Mouse (Mus musculus) lung, embryonic 15.5 days (tissue): ENCODE measurements around the gene Lonrf2. TPM values are rescaled to one million over a fixed set of nuclear protein-coding genes. Genes with fewer than 3 reads are reported as not detected.

Experiments
- ATAC-seq: fragments of 200-750 bp; cut with Nextera tagmentation; 2 replicates; pipeline ENCODE4 v1.8.0; 2017; ENCODE audit warnings: moderate number of reproducible peaks, borderline replicate concordance; ENCODE audit not compliant: low FRiP score, low TSS enrichment; ENCODE audit errors: extremely low read depth
- H3K27ac ChIP-seq: fragments of 300-500 bp; sonication (generic); 2 replicates; pipeline ENCODE4 v1.5.1; 2015; ENCODE audit warnings: moderate library complexity, mild to moderate bottlenecking, inconsistent platforms
- H3K27me3 ChIP-seq: fragments of 300-500 bp; sonication (generic); 2 replicates; pipeline ENCODE4 v1.6.1; 2015; ENCODE audit warnings: inconsistent platforms
- H3K36me3 ChIP-seq: fragments of 300-500 bp; sonication (generic); 2 replicates; pipeline ENCODE4 v1.6.1; 2015; ENCODE audit warnings: inconsistent platforms
- H3K4me1 ChIP-seq: fragments of 300-500 bp; sonication (generic); 2 replicates; pipeline ENCODE4 v1.6.1; 2015; ENCODE audit warnings: inconsistent platforms
- H3K4me2 ChIP-seq: fragments of 300-500 bp; sonication (generic); 2 replicates; pipeline ENCODE4 v1.6.1; 2015; ENCODE audit warnings: inconsistent platforms, mild to moderate bottlenecking, moderate library complexity
- H3K4me3 ChIP-seq: fragments of 300-500 bp; sonication (generic); 2 replicates; pipeline ENCODE4 v1.5.1; 2015; ENCODE audit warnings: mild to moderate bottlenecking, inconsistent platforms
- H3K9ac ChIP-seq: fragments of 300-500 bp; sonication (generic); 2 replicates; pipeline ENCODE4 v1.6.1; 2015; ENCODE audit warnings: inconsistent platforms
- H3K9me3 ChIP-seq: fragments of 300-500 bp; sonication (generic); 2 replicates; pipeline ENCODE4 v1.6.1; 2016; ENCODE audit warnings: inconsistent platforms
- WGBS: fragments of 180-500 bp; shearing (Covaris S2); methylation state at CpG from one replicate; pipeline ENCODE4 v1.1.7; 2015; 5-methylcytosine and 5-hydroxymethylcytosine counted together
- polyA plus RNA-seq: library from polyadenylated mRNA; unstranded; fragments of >200 nt; fragmentation: Nextera tagmentation; extraction: Ambion mirVana; gene quantifications from 2 replicates; pipeline ENCODE4 v1.2.1, GENCODE M21; 2015

Gene Lonrf2
- polyA plus RNA-seq, 1 experiment from 2014 or later = 0.72 TPM

DNA sequence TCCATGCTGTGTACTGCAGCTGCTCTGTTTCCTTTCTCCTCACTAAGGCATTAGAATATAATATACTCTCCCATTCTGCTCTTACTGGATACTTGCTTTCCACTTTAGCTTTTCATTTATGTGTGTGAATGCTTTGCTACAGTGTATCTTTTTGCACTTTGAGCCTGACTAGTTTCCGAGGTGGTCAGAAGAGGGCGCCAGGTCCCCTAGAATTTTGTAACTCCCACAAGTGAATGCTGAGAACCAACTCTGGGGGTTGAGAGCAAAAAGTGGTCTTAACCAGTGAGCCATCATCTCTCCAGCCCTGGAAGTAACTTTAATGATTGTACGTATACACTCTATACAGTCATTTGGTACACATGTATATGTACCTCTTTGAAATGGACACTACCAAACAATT is 1.6 kb downstream of the Lonrf2 start:
- Histone ChIP-seq H3K4me1 (peaks cover 6% of the 10 kb centered on the region; the same call in 1 of the 2 replicates), H3K9me3 (no peaks in the 10 kb centered on the region), H3K9ac (no peak overlapping the region), H3K4me2 (peak overlapping the region; percentile 99), H3K27ac (no peak overlapping the region), H3K27me3 (peaks cover 35% of the 10 kb centered on the region), H3K36me3 (no peaks in the 10 kb centered on the region), H3K4me3 (no peak overlapping the region)
- 38% methylated on average over 3 of the region's 3 CpGs for WGBS
- ATAC-seq = no peak

DNA sequence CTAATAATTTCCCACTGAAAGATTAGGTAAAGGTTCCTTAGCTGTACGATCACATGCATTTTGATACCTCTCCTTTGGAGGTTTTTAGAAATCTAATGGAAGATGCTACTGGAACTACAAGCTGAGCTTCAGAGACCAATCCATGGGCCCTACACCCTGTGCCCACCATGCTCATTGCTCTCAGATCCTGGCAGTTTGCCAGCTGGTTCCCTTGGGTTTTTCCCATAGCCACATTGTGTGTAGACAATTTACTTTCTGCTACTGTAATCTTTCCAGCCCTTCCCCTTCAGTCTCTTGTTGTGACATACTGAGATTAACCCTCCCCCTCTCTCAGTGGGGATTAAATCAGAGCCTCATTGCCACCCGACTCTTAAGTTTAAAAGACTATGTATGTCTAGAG is 11.6 kb downstream of the Lonrf2 start:
- no peaks in the 10 kb centered on the region for H3K4me1 ChIP-seq
- no peaks in the 10 kb centered on the region for H3K9me3 ChIP-seq
- H3K27me3 ChIP-seq = no peaks in the 10 kb centered on the region
- H3K9ac ChIP-seq = no peak overlapping the region
- no peak for ATAC-seq
- H3K4me2 ChIP-seq = no peak overlapping the region
- no peak overlapping the region for H3K4me3 ChIP-seq
- no peaks in the 10 kb centered on the region for H3K36me3 ChIP-seq
- 67% methylated on average over 2 of the region's 2 CpGs for WGBS
- H3K27ac ChIP-seq = no peak overlapping the region

DNA sequence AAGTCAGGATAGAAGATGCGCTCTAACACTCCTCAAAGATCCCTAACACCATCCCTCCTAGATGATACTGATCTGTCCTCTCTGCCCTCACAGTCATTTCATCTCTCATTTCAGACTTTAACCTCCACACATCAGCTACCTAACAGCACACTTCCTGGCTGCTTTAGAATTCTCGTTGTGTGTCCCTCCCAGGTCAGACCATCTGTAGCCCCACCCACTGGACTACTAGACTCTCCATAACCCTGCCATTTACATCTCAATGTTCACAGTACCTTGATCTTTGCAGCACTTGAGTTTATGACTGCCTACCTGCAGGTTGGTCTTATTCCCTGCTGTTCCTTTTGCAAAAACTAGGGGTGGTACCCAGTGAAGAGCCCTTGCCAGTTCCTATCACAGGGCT is 12.7 kb downstream of the Lonrf2 start:
- H3K9me3 ChIP-seq = no peaks in the 10 kb centered on the region
- H3K9ac ChIP-seq = no peak overlapping the region
- H3K4me3 ChIP-seq = no peak overlapping the region
- 63% methylated on average over 2 of the region's 2 CpGs for WGBS
- H3K36me3 ChIP-seq = no peaks in the 10 kb centered on the region
- H3K27me3 ChIP-seq = no peaks in the 10 kb centered on the region
- no peak overlapping the region for H3K4me2 ChIP-seq
- H3K27ac ChIP-seq = no peak overlapping the region
- no peak for ATAC-seq
- H3K4me1 ChIP-seq = no peaks in the 10 kb centered on the region

DNA sequence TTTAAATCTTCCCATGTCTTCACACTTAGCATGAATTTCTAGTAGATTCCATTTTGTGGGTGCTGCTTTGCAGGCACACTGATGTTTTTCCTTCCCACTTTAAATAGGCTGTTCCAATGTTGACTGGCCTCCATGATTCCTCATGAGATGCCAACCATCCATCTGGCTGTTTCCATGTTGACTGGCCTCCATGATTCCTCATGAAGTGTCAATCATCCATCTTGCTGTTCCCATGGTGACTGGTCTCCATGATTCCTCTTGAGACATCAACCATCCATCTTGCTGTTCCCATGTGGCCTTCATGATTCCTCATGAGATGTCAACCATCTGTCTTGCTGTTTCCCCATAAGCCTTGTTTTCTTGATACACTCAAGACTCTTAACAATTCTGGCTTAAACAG is 16.8 kb downstream of the Lonrf2 start:
- Histone ChIP-seq H3K4me2 (no peak overlapping the region), H3K4me3 (no peak overlapping the region), H3K27me3 (no peaks in the 10 kb centered on the region), H3K27ac (no peak overlapping the region), H3K36me3 (no peaks in the 10 kb centered on the region), H3K9ac (no peak overlapping the region), H3K9me3 (no peaks in the 10 kb centered on the region), H3K4me1 (no peaks in the 10 kb centered on the region)
- ATAC-seq = no peak

DNA sequence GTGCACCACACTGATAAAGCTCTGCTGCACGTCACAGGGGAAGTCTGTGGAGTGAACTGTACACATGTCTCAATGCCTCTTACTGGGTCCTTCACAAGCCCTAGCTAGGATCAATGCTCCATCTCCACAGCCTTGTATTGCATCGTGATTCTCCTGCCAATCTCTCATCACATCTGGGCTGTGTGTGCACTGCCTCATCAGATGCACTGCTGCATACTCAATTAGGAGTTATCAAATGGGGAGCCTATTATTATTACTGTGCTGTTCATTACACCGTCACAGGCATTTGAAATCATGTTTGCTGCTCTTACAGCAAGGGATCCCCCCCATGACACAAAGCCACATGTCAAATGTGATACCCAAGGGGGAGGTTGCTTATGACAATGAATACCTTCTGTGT is 18.8 kb downstream of the Lonrf2 start:
- no peaks in the 10 kb centered on the region for H3K4me1 ChIP-seq
- no peak overlapping the region for H3K27ac ChIP-seq
- no peak for ATAC-seq
- no peak overlapping the region for H3K4me2 ChIP-seq
- no peak overlapping the region for H3K4me3 ChIP-seq
- WGBS = 70% methylated on average over 3 of the region's 3 CpGs
- no peak overlapping the region for H3K9ac ChIP-seq
- H3K27me3 ChIP-seq = no peaks in the 10 kb centered on the region
- H3K9me3 ChIP-seq = no peaks in the 10 kb centered on the region
- no peaks in the 10 kb centered on the region for H3K36me3 ChIP-seq

DNA sequence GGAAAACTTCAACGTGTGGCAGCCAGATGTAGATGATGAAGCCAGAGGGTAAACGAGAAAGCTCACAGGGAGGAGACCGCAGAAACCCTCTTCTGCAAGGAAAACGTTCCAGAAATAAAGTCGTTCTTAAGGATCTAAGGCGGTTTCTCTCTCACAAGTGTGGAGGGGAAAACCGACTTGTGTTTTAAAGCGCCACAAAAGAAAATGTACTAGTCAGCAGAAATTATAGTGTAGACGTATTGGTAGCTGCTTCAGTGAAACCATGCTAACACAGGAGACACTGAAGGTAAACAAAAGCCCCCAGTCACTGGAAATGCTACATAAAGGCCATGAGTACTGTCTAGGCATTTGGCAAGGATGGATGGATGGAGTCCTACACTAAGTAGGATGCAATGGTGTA is 19.2 kb downstream of the Lonrf2 start:
- Histone ChIP-seq H3K9me3 (no peaks in the 10 kb centered on the region), H3K27me3 (no peaks in the 10 kb centered on the region), H3K27ac (no peak overlapping the region), H3K4me2 (no peak overlapping the region), H3K4me1 (no peaks in the 10 kb centered on the region), H3K4me3 (no peak overlapping the region), H3K9ac (no peak overlapping the region), H3K36me3 (no peaks in the 10 kb centered on the region)
- no peak for ATAC-seq
- WGBS = 71% methylated on average over 9 of the region's 9 CpGs

DNA sequence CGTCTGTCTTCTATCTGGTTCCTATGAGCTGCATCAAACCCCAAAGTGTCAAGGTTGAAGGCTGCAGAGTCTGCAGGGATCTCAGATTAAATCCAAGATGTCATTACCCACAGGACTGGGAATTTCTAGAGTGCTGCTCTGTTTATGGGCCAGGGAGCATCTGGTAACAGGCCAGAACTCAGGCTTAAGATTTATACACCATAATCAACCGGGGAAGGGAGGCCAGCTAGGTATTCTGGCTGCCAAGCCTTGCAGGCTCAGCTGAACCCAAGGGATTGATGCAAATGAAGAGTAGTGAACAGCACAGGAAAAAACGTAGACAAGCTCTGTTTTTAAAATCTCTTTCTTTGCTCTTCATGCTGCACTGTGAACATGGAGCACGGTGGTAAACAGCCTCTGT is 20.2 kb downstream of the Lonrf2 start:
- Histone ChIP-seq H3K4me1 (no peaks in the 10 kb centered on the region), H3K9me3 (no peaks in the 10 kb centered on the region), H3K4me2 (no peak overlapping the region), H3K27me3 (no peaks in the 10 kb centered on the region), H3K9ac (no peak overlapping the region), H3K4me3 (no peak overlapping the region), H3K36me3 (no peaks in the 10 kb centered on the region), H3K27ac (no peak overlapping the region)
- ATAC-seq = no peak
- WGBS = 49% methylated on average over 4 of the region's 4 CpGs

DNA sequence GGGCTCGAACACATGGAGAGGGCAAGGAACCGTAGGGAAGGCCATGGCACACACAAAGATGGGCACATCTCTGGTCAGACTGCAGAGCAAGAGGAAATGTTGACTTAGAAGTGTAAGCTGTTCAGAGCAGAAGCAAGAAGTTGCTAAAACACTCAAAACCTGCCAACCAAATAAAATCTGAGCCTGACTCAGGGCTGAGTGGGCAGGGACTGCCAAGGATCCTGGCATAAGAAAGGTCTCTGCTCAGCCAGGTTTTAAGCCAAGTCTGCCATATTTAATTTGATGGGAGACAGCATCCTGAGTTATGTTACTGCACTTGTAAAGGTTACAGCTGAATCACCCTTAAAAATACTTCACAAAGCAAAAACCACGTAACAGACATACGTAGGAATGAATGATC is 29.4 kb downstream of the Lonrf2 start:
- 90% methylated on average over 4 of the region's 4 CpGs for WGBS
- Histone ChIP-seq H3K4me3 (no peak overlapping the region), H3K27ac (no peak overlapping the region)

DNA sequence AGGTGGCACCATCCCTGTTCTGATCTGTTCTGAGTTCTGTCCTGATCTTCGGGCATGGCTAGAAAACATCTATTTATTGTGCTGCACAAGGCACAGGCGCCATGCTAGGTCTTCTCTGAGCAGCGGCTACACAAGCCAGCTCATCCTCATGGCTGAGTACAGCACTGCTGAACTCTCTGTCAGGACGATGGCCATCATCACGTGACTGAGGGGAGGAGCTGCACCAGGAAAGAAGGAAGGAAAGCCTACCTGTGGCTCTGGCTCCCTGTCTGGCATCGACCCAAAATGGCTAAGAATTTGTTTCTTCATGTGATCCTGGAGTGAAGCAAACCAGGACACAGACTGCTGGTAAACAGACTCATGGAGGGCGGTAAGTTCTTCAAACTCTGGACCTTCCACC is 36.1 kb downstream of the Lonrf2 start:
- Histone ChIP-seq H3K4me2 (no peak overlapping the region), H3K27me3 (no peaks in the 10 kb centered on the region), H3K9ac (no peak overlapping the region), H3K27ac (no peak overlapping the region), H3K4me1 (0 out of 2 replicates have a peak, but pooled peaks cover 2% of the 10 kb centered on the region), H3K9me3 (no peaks in the 10 kb centered on the region), H3K4me3 (no peak overlapping the region), H3K36me3 (no peaks in the 10 kb centered on the region)
- 74% methylated on average over 7 of the region's 7 CpGs for WGBS
- ATAC-seq = no peak

More for the DNA sequence above, 29.4 kb downstream of the Lonrf2 start:
- no peak overlapping the region for H3K9ac ChIP-seq
- no peaks in the 10 kb centered on the region for H3K4me1 ChIP-seq
- no peak overlapping the region for H3K4me2 ChIP-seq
- no peak for ATAC-seq
- no peaks in the 10 kb centered on the region for H3K9me3 ChIP-seq
- no peaks in the 10 kb centered on the region for H3K36me3 ChIP-seq
- H3K27me3 ChIP-seq = no peaks in the 10 kb centered on the region

DNA sequence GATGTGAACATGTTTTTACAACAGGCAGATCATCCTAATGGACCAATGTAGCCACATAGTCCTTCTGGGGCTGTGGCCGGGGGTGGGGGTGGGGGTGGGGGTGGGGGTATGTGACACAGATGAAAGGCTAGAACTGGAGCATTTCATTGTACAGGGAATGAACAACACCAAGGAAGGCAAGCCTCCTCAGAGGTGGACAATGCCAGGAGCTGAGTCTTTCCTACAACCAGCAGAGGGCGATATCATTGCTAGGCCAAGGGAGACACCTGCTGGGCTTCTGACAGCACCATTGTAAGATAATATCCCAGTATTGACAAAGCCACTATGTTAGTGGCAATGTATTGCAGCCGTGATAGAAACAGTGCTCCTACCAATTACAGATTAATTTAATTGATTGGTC is 37.2 kb downstream of the Lonrf2 start:
- 36% methylated on average over 3 of the region's 3 CpGs for WGBS
- ATAC-seq = no peak
- Histone ChIP-seq H3K9ac (no peak overlapping the region), H3K9me3 (no peaks in the 10 kb centered on the region), H3K4me2 (no peak overlapping the region), H3K36me3 (no peaks in the 10 kb centered on the region), H3K4me3 (no peak overlapping the region), H3K27me3 (no peaks in the 10 kb centered on the region), H3K27ac (no peak overlapping the region), H3K4me1 (0 out of 2 replicates have a peak, but pooled peaks cover 2% of the 10 kb centered on the region)

DNA sequence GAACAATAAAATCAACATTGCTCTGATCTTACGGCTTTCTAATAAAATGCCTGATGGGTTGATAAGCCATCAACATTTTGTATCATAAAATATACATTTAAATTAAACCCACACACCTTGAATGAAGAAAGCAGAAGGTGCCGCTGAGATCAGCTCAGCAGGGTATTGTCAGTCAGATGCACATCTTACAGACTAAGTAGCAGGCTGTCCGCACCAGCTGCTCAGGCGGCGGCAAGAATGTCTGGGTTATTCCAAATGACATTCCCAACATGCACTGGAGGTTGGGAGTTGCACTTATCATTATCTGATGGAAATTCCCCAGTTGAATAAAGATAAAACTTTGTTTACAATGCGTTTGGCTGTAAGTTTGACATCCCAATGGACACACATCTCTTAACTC is 39.6 kb downstream of the Lonrf2 start:
- ATAC-seq = no peak
- Histone ChIP-seq H3K4me1 (0 out of 2 replicates have a peak, but pooled peaks cover 2% of the 10 kb centered on the region), H3K9ac (no peak overlapping the region), H3K4me2 (no peak overlapping the region), H3K36me3 (no peaks in the 10 kb centered on the region), H3K27ac (no peak overlapping the region), H3K9me3 (no peaks in the 10 kb centered on the region), H3K27me3 (no peaks in the 10 kb centered on the region), H3K4me3 (no peak overlapping the region)
- WGBS = 56% methylated on average over 6 of the region's 6 CpGs

DNA sequence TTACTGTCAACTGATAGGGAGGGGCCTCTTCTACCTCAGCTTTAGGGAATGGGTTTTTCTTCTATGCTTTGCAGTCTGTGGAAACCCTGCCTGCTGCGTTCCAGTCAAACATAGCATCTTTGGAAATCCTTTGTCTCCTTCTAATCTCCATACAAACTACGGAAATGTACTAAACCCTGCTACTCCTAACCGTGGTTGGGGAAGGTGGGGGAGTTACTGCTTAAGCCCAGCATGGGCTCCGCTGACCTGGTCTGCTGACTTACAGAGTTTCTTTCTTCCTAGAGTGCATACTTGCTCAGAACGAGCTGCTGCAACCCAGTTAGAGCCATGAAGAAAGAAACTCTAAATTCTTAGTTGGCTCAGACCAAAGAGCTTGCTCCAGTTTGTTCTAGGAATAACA is 41.0 kb downstream of the Lonrf2 start:
- 0 out of 2 replicates have a peak, but pooled peaks cover 2% of the 10 kb centered on the region for H3K4me1 ChIP-seq
- 68% methylated on average over 5 of the region's 5 CpGs for WGBS
- H3K4me2 ChIP-seq = no peak overlapping the region
- no peak overlapping the region for H3K4me3 ChIP-seq
- ATAC-seq = no peak
- no peak overlapping the region for H3K27ac ChIP-seq
- no peaks in the 10 kb centered on the region for H3K36me3 ChIP-seq
- H3K9ac ChIP-seq = no peak overlapping the region
- H3K27me3 ChIP-seq = no peaks in the 10 kb centered on the region
- H3K9me3 ChIP-seq = no peaks in the 10 kb centered on the region

DNA sequence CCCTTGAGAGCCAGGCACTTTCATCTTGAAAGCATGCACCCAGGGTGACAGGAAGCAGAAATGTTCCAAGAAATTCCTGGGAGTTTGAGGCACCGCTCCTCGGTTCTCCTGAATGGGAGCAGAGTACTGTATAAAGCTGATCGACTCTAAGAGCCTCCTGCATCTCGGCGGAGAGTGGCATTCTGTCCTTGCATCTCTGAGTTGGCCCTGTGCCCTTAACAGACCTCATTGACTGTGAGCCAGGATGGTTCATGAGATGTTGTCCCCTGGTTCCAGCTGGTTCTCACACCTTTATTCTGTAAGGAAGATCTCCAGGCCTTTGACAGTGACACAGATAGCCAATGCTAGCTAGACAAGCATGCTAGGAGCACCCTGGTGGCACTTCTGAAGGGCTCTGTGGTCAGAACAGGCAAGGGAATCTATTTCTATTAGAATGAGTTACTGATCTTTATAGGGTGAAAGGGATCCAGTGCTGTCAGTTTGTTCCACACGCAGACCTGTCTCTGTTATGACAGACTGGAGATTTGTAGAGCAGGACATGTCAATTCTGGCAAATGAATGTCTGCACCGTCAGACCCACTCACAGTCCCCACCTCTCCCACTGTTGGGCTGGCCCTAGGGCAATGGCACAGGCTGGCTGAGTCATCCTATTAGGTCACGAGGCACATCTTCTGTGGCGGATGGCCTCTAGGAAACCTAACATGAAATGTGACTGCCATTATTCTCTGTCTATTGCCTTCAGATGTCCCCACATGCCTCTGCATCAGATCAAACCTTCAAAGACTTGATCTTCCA is 45.3 kb downstream of the Lonrf2 start:
- Histone ChIP-seq H3K27me3 (no peaks in the 10 kb centered on the region), H3K4me1 (no peaks in the 10 kb centered on the region), H3K9ac (no peak overlapping the region), H3K27ac (no peak overlapping the region), H3K36me3 (no peaks in the 10 kb centered on the region), H3K4me3 (no peak overlapping the region), H3K4me2 (no peak overlapping the region), H3K9me3 (no peaks in the 10 kb centered on the region)
- no peak for ATAC-seq
- WGBS = 77% methylated on average over 9 of the region's 9 CpGs
